Mouse (Mus musculus) cerebellum, postnatal 36 days (tissue): ENCODE results near the gene Dbp.

ENCODE experiments used
- DNase-seq, 2 experiments: peaks; one replicate each; pipeline ENCODE4 v3.0.0; 2021 to 2022; ENCODE audit warnings: mixed read lengths in 2 of 2

The Dbp gene

GRCm38 (mm10) chr7:45713396-45713795, 8.5 kb downstream of the Dbp start:
- peak in 1 of 2 experiments; percentile 24 for DNase-seq

- DNase-seq: no peak
These were observed 9.1 kb downstream of the Dbp start for GRCm38 (mm10) chr7:45713881-45714520.

GRCm38 (mm10) chr7:45714630-45715089, 9.8 kb downstream of the Dbp start:
- no peak for DNase-seq

- peak; percentile 96 to 99 for DNase-seq
These were observed 10.3 kb downstream of the Dbp start, which contains the start of gene Rpl18 for GRCm38 (mm10) chr7:45715090-45715708. TSS of gene Rpl18 (plus strand) at chr7:45715457.

GRCm38 (mm10) chr7:45715741-45716459, 11.0 kb downstream of the Dbp start:
- DNase-seq: no peak

GRCm38 (mm10) chr7:45716460-45716857, 11.6 kb downstream of the Dbp start:
- DNase-seq: no peak

- DNase-seq: no peak
These were observed 12.3 kb downstream of the Dbp start for GRCm38 (mm10) chr7:45716952-45717917.

GRCm38 (mm10) chr7:45717918-45718297, 13.0 kb downstream of the Dbp start, which contains the start of gene Sphk2:
TSS of gene Sphk2 (minus strand) at chr7:45718002.
- DNase-seq: peak; percentile 98 to 99

- DNase-seq: no peak
These were observed 13.4 kb downstream of the Dbp start for GRCm38 (mm10) chr7:45718331-45718730.

GRCm38 (mm10) chr7:45719180-45719579, 14.3 kb downstream of the Dbp start:
- no peak for DNase-seq

- no peak for DNase-seq
These were observed 15.0 kb downstream of the Dbp start for GRCm38 (mm10) chr7:45719738-45720412.

GRCm38 (mm10) chr7:45720413-45721233, 15.7 kb downstream of the Dbp start, which contains the start of gene Fam83e:
TSS of gene Fam83e (plus strand) at chr7:45721212.
- DNase-seq: no peak

GRCm38 (mm10) chr7:45721234-45721571, 16.3 kb downstream of the Dbp start:
- no peak for DNase-seq

- DNase-seq: peak in 1 of 2 experiments; percentile 28
These were observed 16.9 kb downstream of the Dbp start for GRCm38 (mm10) chr7:45721642-45722347.

- peak; percentile 42 to 55 for DNase-seq
These were observed 17.4 kb downstream of the Dbp start for GRCm38 (mm10) chr7:45722348-45722713.

GRCm38 (mm10) chr7:45723301-45723700, 18.4 kb downstream of the Dbp start:
- DNase-seq: no peak

GRCm38 (mm10) chr7:45723781-45724180, 18.9 kb downstream of the Dbp start:
- no peak for DNase-seq

GRCm38 (mm10) chr7:45725151-45725550, 20.3 kb downstream of the Dbp start:
- no peak for DNase-seq

- no peak for DNase-seq
These were observed 20.8 kb downstream of the Dbp start, which contains the start of gene Spaca4 for GRCm38 (mm10) chr7:45725713-45726112. TSS of gene Spaca4 (minus strand) at chr7:45725813.

GRCm38 (mm10) chr7:45726419-45726818, 21.5 kb downstream of the Dbp start:
- DNase-seq: no peak
